In genomic region chr2:13579315-13579714, GRCm38 (mm10) we compare ENCODE assay signal across 7 mouse cellular contexts.
"Had no signal": no experiment of that assay in that cellular context is flagged by ENCODE, and none has a peak within 500 bp of the region (broad histone marks: within the 10 kb centered on the region; RNA-seq: fewer than 3 reads in every experiment).

No protein-coding gene starts in this region.

- H3K9ac ChIP-seq: liver, embryonic 15.5 days; midbrain, embryonic 13.5 days had no signal

- ATAC-seq: lung, postnatal 0 days; midbrain, embryonic 13.5 days had no signal

- H3K4me3 ChIP-seq: limb, embryonic 10.5 days; liver, embryonic 15.5 days; midbrain, embryonic 13.5 days had no signal

- H3K4me2 ChIP-seq: liver, embryonic 11.5 days; liver, embryonic 15.5 days had no signal

- DNase-seq: lung, adult 2 months; right cerebral cortex, postnatal 25 days had no signal

- H3K27ac ChIP-seq: limb, embryonic 10.5 days; liver, embryonic 15.5 days had no signal

- H3K9me3 ChIP-seq: limb, embryonic 10.5 days; liver, embryonic 15.5 days; midbrain, embryonic 13.5 days had no signal

- H3K27me3 ChIP-seq: midbrain, embryonic 13.5 days had no signal
